Mouse (Mus musculus): Measurements from ENCODE around the gene Slc39a13.

DNA sequence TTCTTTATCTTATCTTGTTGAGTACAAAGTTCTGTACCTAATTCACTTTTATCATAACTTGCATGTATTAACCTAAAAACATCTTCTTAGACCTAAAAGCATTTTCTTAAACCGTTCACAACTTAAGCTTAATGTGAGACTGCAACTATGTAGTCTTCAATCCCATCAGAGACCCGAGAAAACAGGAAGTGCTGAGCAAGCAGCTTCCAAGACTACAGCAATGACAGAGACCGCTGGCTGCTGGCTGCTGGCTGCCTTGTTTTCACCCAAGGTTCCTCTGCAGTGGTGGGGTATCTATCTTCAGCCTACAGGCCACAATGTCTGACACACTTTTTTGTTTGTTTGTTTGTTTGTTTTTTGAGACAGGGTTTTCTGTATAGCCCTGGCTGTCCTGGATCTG is 18.3 kb downstream of the Slc39a13 start:
- TF ChIP-seq POLR2A (IDR thresholded peaks at IDR 0.05; ENCODE audit: borderline replicate concordance, control insufficient read depth, low read depth, low read length) = no peak
- no peak for TF ChIP-seq CTCF (IDR thresholded peaks at IDR 0.05; ENCODE audit: control insufficient read depth, insufficient read depth, low read length)
